In genomic region chr9:36938601-36939078, GRCm38 (mm10) we compare ENCODE assay signal across 12 mouse cellular contexts.
A peak's percentile ranks its signal among the peaks of the same experiment; 100 is the strongest.
DNase-seq lines count a peak whose midpoint lies in the region; ATAC-seq and TF ChIP-seq lines count a peak whose summit lies in the region.
"Had no signal": no experiment of that assay in that cellular context is flagged by ENCODE, and none has a peak within 500 bp of the region (broad histone marks: within the 10 kb centered on the region; RNA-seq: fewer than 3 reads in every experiment).

No protein-coding gene starts in this region.

- intact Hi-C loops in left cerebral cortex, adult 2 months (cut with DNase I), result no loop called here
- intact Hi-C loops in left cerebral cortex, postnatal 10 days (cut with DNase I), result no loop called here

- 30% methylated on average over 8 of the region's 8 CpGs for WGBS in forebrain, embryonic 15.5 days
- 20% methylated on average over 8 of the region's 8 CpGs for WGBS in limb, embryonic 11.5 days
- WGBS in neural tube, embryonic 13.5 days, result 24% methylated on average over 8 of the region's 8 CpGs

- H3K27ac ChIP-seq in left cerebral cortex, adult 2 months, result peak overlapping the region; percentile 64
- H3K27ac ChIP-seq in forebrain, embryonic 15.5 days (replicated peaks), result 0 out of 2 replicates have a peak overlapping the region, but pooled peaks have one; percentile 1
- H3K27ac ChIP-seq in limb, embryonic 11.5 days (replicated peaks; ENCODE audit: low read depth, low read length), result no peak overlapping the region
- peak overlapping the region; percentile 79 for H3K27ac ChIP-seq in neural tube, embryonic 13.5 days (replicated peaks)
- H3K27ac ChIP-seq: heart, adult 2 months; stomach, postnatal 0 days had no signal

- no peaks in the 10 kb centered on the region for H3K9me3 ChIP-seq in forebrain, embryonic 15.5 days
- H3K9me3 ChIP-seq in limb, embryonic 11.5 days (ENCODE audit: control insufficient read depth, low read length), result no peaks in the 10 kb centered on the region
- no peaks in the 10 kb centered on the region for H3K9me3 ChIP-seq in neural tube, embryonic 13.5 days

- ATAC-seq in forebrain, embryonic 15.5 days (replicated peaks), result peak; percentile 59; the same call in 1 of the 2 replicates
- ATAC-seq in limb, embryonic 11.5 days (ENCODE audit: insufficient number of reproducible peaks, low FRiP score, low TSS enrichment, low read depth), result peak; percentile 41
- ATAC-seq in neural tube, embryonic 13.5 days (ENCODE audit: low read depth), result peak; percentile 67

- DNase-seq in left cerebral cortex, adult 2 months (ENCODE audit: extremely low spot score in 1 of 2, low spot score in 2 of 2), result no peak
- DNase-seq in left cerebral cortex, postnatal 10 days (ENCODE audit: extremely low spot score in 1 of 2, low spot score in 2 of 2), result no peak
- DNase-seq in limb, embryonic 11.5 days (ENCODE audit: low spot score), result peak; percentile 58
- no peak for DNase-seq in adrenal gland, postnatal 36 days
- no peak for DNase-seq in frontal cortex, adult 2 months (ENCODE audit: extremely low spot score in 1 of 2, low spot score in 1 of 2)
- no peak for DNase-seq in testis, postnatal 14 days (ENCODE audit: low spot score)
- DNase-seq: adrenal gland, postnatal 10 days; cerebellum, adult 9-10 months; heart, adult 2 months had no signal

- H3K4me1 ChIP-seq in forebrain, embryonic 15.5 days, result peaks cover 25% of the 10 kb centered on the region
- H3K4me1 ChIP-seq in limb, embryonic 11.5 days (ENCODE audit: control insufficient read depth, insufficient read depth, low read length), result peaks cover 22% of the 10 kb centered on the region
- peaks cover 71% of the 10 kb centered on the region for H3K4me1 ChIP-seq in neural tube, embryonic 13.5 days (replicated peaks)

- H3K9ac ChIP-seq in forebrain, embryonic 15.5 days (replicated peaks), result no peak overlapping the region
- H3K9ac ChIP-seq in limb, embryonic 11.5 days (ENCODE audit: low read length), result no peak overlapping the region
- H3K9ac ChIP-seq in neural tube, embryonic 13.5 days, result peak overlapping the region; percentile 6; the same call in 1 of the 2 replicates

- H3K27me3 ChIP-seq in forebrain, embryonic 15.5 days, result no peaks in the 10 kb centered on the region
- peaks cover 24% of the 10 kb centered on the region for H3K27me3 ChIP-seq in limb, embryonic 11.5 days (ENCODE audit: control insufficient read depth, insufficient read depth, low read length)
- no peaks in the 10 kb centered on the region for H3K27me3 ChIP-seq in neural tube, embryonic 13.5 days

- H3K36me3 ChIP-seq in forebrain, embryonic 15.5 days, result no peaks in the 10 kb centered on the region
- H3K36me3 ChIP-seq in limb, embryonic 11.5 days (ENCODE audit: control insufficient read depth, insufficient read depth, low read length), result no peaks in the 10 kb centered on the region
- H3K36me3 ChIP-seq in neural tube, embryonic 13.5 days, result no peaks in the 10 kb centered on the region

- no peak for TF ChIP-seq CTCF in left cerebral cortex, adult 2 months (IDR thresholded peaks at IDR 0.05)

- H3K4me2 ChIP-seq in forebrain, embryonic 15.5 days (replicated peaks), result no peak overlapping the region
- no peak overlapping the region for H3K4me2 ChIP-seq in limb, embryonic 11.5 days (ENCODE audit: low read depth, severe bottlenecking)
- H3K4me2 ChIP-seq in neural tube, embryonic 13.5 days, result no peak overlapping the region

- H3K4me3 ChIP-seq in left cerebral cortex, adult 2 months, result no peak overlapping the region
- H3K4me3 ChIP-seq in forebrain, embryonic 15.5 days, result no peak overlapping the region
- no peak overlapping the region for H3K4me3 ChIP-seq in limb, embryonic 11.5 days (ENCODE audit: low read depth, low read length)
- H3K4me3 ChIP-seq in neural tube, embryonic 13.5 days, result no peak overlapping the region
- H3K4me3 ChIP-seq: heart, adult 2 months had no signal
